Mouse (Mus musculus) A20 (cell line): ENCODE data around the gene Far2.

ENCODE experiments used
- DNase-seq: peaks from one replicate; pipeline ENCODE4 v3.0.0-alpha.2; 2011; ENCODE audit warnings: low read depth, low spot score

Far2 gene

GRCm38 (mm10) chr6:148218235-148219076, 171.4 kb downstream of the Far2 start:
- DNase-seq = no peak

- no peak for DNase-seq
Measured at GRCm38 (mm10) chr6:148222686-148223085, 175.6 kb downstream of the Far2 start.

- DNase-seq = no peak
Measured at GRCm38 (mm10) chr6:148227542-148227941, 180.5 kb downstream of the Far2 start.
